Mouse (Mus musculus) liver, postnatal 0 days (tissue): Measurements from ENCODE around the gene Pde6d. TPM values are rescaled to one million over a fixed set of nuclear protein-coding genes. Genes with fewer than 3 reads are reported as not detected.

Source experiments
- ATAC-seq: fragments of 200-750 bp; cut with Nextera tagmentation; 2 replicates; pipeline ENCODE4 v1.8.0; 2017; ENCODE audit warnings: mild to moderate bottlenecking, moderate library complexity
- DNase-seq: peaks from one replicate; pipeline ENCODE4 v3.0.0-alpha.2; 2016
- H3K27ac ChIP-seq: fragments of 300-500 bp; sonication (generic); 2 replicates; pipeline ENCODE4 v1.5.1; 2014; ENCODE audit warnings: antibody characterized with exemption, moderate library complexity, mild to moderate bottlenecking, low read depth
- H3K27me3 ChIP-seq: fragments of 300-500 bp; sonication (generic); 2 replicates; pipeline ENCODE4 v1.6.1; 2014; ENCODE audit warnings: low read length, control low read depth, mixed read lengths; ENCODE audit not compliant: insufficient read depth
- H3K36me3 ChIP-seq: fragments of 300-500 bp; sonication (generic); replicated peaks from 2 replicates; pipeline ENCODE4 v1.6.1; 2014; ENCODE audit warnings: mild to moderate bottlenecking, control low read depth, low read length, moderate library complexity, mixed read lengths; ENCODE audit not compliant: insufficient read depth
- H3K4me1 ChIP-seq: fragments of 300-500 bp; sonication (generic); 2 replicates; pipeline ENCODE4 v1.6.1; 2014; ENCODE audit warnings: antibody characterized with exemption, mild to moderate bottlenecking, control low read depth; ENCODE audit not compliant: insufficient read depth
- H3K4me2 ChIP-seq: fragments of 300-500 bp; sonication (generic); 2 replicates; pipeline ENCODE4 v1.6.1; 2014; ENCODE audit warnings: low read depth, mild to moderate bottlenecking, low read length, moderate library complexity, mixed read lengths
- H3K4me3 ChIP-seq: fragments of 300-500 bp; sonication (generic); 2 replicates; pipeline ENCODE4 v1.5.1; 2014; ENCODE audit warnings: low read depth, low read length
- H3K9ac ChIP-seq: fragments of 300-500 bp; sonication (generic); replicated peaks from 2 replicates; pipeline ENCODE4 v1.6.1; 2014; ENCODE audit warnings: mild to moderate bottlenecking, moderate library complexity
- H3K9me3 ChIP-seq: fragments of 300-500 bp; sonication (generic); 2 replicates; pipeline ENCODE4 v1.6.1; 2016; ENCODE audit warnings: mild to moderate bottlenecking, control low read depth, low read length, mixed read lengths
- CTCF ChIP-seq: sonication (generic); IDR thresholded peaks from 2 replicates; pipeline ENCODE4 v1.5.1; 2016; ENCODE audit warnings: antibody characterized with exemption, low read depth
- EP300 ChIP-seq: IDR thresholded peaks from 2 replicates; pipeline ENCODE4 v1.6.1; 2016; ENCODE audit warnings: antibody characterized with exemption, low read depth, mild to moderate bottlenecking
- WGBS: fragments of 180-500 bp; shearing (Covaris S2); extraction: QIAGEN DNeasy Blood & Tissue Kit; methylation state at CpG from one replicate; pipeline ENCODE4 v1.1.7; 2014; ENCODE audit not compliant: insufficient replicate concordance; 5-methylcytosine and 5-hydroxymethylcytosine counted together
- polyA plus RNA-seq: library from polyadenylated mRNA; unstranded; fragments of >200 nt; fragmentation: Nextera tagmentation; extraction: Ambion mirVana; gene quantifications from 2 replicates; pipeline ENCODE4 v1.2.1, GENCODE M21; 2015

Pde6d gene
- polyA plus RNA-seq, 1 experiment from 2014 or later: 25.2 TPM

- H3K36me3 ChIP-seq: peaks cover 15% of the 10 kb centered on the region
- H3K27ac ChIP-seq: peak overlapping the region; percentile 44; the same call in 1 of the 2 replicates
- TF ChIP-seq EP300: no peak
- H3K9ac ChIP-seq: no peak overlapping the region
- no peak for DNase-seq
- H3K9me3 ChIP-seq: no peaks in the 10 kb centered on the region
- H3K27me3 ChIP-seq: no peaks in the 10 kb centered on the region
- no peak for ATAC-seq
- H3K4me3 ChIP-seq: peak overlapping the region; percentile 99
- peak overlapping the region; percentile 93 for H3K4me2 ChIP-seq
- WGBS: 36% methylated on average over 4 of the region's 4 CpGs
- peaks cover 28% of the 10 kb centered on the region for H3K4me1 ChIP-seq
Measured at GRCm38 (mm10) chr1:86529590-86529989, 52.8 kb downstream of the Pde6d start.

- Histone ChIP-seq H3K27ac (peak overlapping the region; percentile 100), H3K36me3 (peaks cover 15% of the 10 kb centered on the region), H3K4me2 (peak overlapping the region; percentile 93), H3K9me3 (no peaks in the 10 kb centered on the region), H3K9ac (peak overlapping the region; percentile 99), H3K27me3 (no peaks in the 10 kb centered on the region), H3K4me3 (peak overlapping the region; percentile 99), H3K4me1 (peaks cover 34% of the 10 kb centered on the region)
- TF ChIP-seq CTCF: peak; percentile 57
- no peak for TF ChIP-seq EP300
- ATAC-seq: no peak
- DNase-seq: peak; percentile 70
- under 1% methylated on average over 15 of the region's 15 CpGs for WGBS
Measured at GRCm38 (mm10) chr1:86528571-86529180, 53.8 kb downstream of the Pde6d start.

GRCm38 (mm10) chr1:86527599-86528486, 54.6 kb downstream of the Pde6d start:
- WGBS: under 1% methylated on average over 77 of the region's 89 CpGs
- H3K27ac ChIP-seq: peak overlapping the region; percentile 100
- H3K9ac ChIP-seq: peak overlapping the region; percentile 99
- no peaks in the 10 kb centered on the region for H3K9me3 ChIP-seq
- TF ChIP-seq EP300 (no peak), CTCF (peak; percentile 96)
- H3K4me1 ChIP-seq: peaks cover 34% of the 10 kb centered on the region
- no peaks in the 10 kb centered on the region for H3K27me3 ChIP-seq
- peak overlapping the region; percentile 99 for H3K4me3 ChIP-seq
- H3K4me2 ChIP-seq: peak overlapping the region; percentile 93
- DNase-seq (peak; percentile 93), ATAC-seq (peak; percentile 42)
- peaks cover 11% of the 10 kb centered on the region for H3K36me3 ChIP-seq

- peaks cover 11% of the 10 kb centered on the region for H3K36me3 ChIP-seq
- TF ChIP-seq CTCF: no peak; the same call in 1 of the 2 replicates
- peaks cover 29% of the 10 kb centered on the region for H3K4me1 ChIP-seq
Measured at GRCm38 (mm10) chr1:86526789-86527598, 55.4 kb downstream of the Pde6d start.

GRCm38 (mm10) chr1:86526116-86526788, 56.2 kb downstream of the Pde6d start, which contains the start of gene Ptma:
Gene Ptma (plus strand): TSS chr1:86526726.
- peak within 1 kb of the TSS; percentile 100 for H3K27ac ChIP-seq
- H3K4me2 ChIP-seq: peak within 1 kb of the TSS; percentile 93
- H3K4me3 ChIP-seq: peak within 1 kb of the TSS; percentile 99
- peak; percentile 82 for ATAC-seq
- peak; percentile 97 for DNase-seq
- 2% methylated on average over 51 of the region's 63 CpGs for WGBS
- no peaks in the 10 kb centered on the region for H3K27me3 ChIP-seq
- H3K36me3 ChIP-seq: peaks cover 11% of the 10 kb centered on the region
- TF ChIP-seq CTCF: peak; percentile 2
- TF ChIP-seq EP300: peak; percentile 61; the same call in 1 of the 2 replicates
- no peaks in the 10 kb centered on the region for H3K9me3 ChIP-seq
- H3K4me1 ChIP-seq: peaks cover 24% of the 10 kb centered on the region
- H3K9ac ChIP-seq: peak within 1 kb of the TSS; percentile 99

More at GRCm38 (mm10) chr1:86526789-86527598, 55.4 kb downstream of the Pde6d start:
- Histone ChIP-seq H3K4me2 (peak overlapping the region; percentile 93), H3K27me3 (no peaks in the 10 kb centered on the region), H3K4me3 (peak overlapping the region; percentile 99), H3K9me3 (no peaks in the 10 kb centered on the region), H3K9ac (peak overlapping the region; percentile 99), H3K27ac (peak overlapping the region; percentile 100)
- DNase-seq: peak; percentile 57
- no peak for ATAC-seq
- WGBS: 2% methylated on average over 104 of the region's 111 CpGs
